Mouse (Mus musculus): ENCODE results near the gene Notch2. TPM values are rescaled to one million over a fixed set of nuclear protein-coding genes. Genes with fewer than 3 reads are reported as not detected.

Notch2 gene
- polyA plus RNA-seq, 1 experiment from 2014 or later = 35.7 TPM

- no peak for ATAC-seq (ENCODE audit: low read depth)
- Histone ChIP-seq H3K9me3 (ENCODE audit: control insufficient read depth, low read length) (no peaks in the 10 kb centered on the region), H3K9ac (ENCODE audit: low read length) (no peak overlapping the region), H3K4me1 (replicated peaks; ENCODE audit: control insufficient read depth, insufficient read depth, low read length) (peaks cover 57% of the 10 kb centered on the region), H3K27me3 (ENCODE audit: control insufficient read depth, insufficient read depth, low read depth, low read length) (no peaks in the 10 kb centered on the region), H3K36me3 (ENCODE audit: control insufficient read depth, insufficient read depth, low read length) (no peaks in the 10 kb centered on the region), H3K27ac (ENCODE audit: low read length) (no peak overlapping the region), H3K4me2 (ENCODE audit: low read depth, low read length) (no peak overlapping the region), H3K4me3 (ENCODE audit: low read length) (no peak overlapping the region)
- 75% methylated on average over 3 of the region's 3 CpGs for WGBS
These were observed 18.9 kb downstream of the Notch2 start for GRCm38 (mm10) chr3:98032191-98032590.

DNA sequence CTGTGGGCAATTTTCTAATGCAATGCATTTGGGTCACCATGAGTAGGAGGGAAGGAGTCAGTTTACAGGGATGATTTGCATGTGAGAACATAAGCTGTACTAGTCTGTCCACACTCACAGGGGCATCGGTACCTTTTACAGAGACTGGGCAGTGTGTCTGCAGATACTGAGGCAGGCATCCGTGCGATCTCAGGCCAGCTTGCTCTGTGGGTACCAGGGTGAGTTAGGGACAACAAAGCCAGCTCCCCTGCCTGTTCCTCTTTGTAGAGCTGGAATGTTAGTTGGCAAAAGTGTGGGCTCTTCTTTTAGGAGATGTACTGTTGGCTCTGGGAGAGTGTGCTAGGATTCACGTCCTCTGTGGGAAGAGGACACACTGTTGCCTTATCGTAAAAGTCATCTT lies 19.6 kb downstream of the Notch2 start:
- H3K27ac ChIP-seq (ENCODE audit: low read length) = no peak overlapping the region
- ATAC-seq (ENCODE audit: low read depth) = no peak
- no peak overlapping the region for H3K9ac ChIP-seq (ENCODE audit: low read length)
- H3K27me3 ChIP-seq (ENCODE audit: control insufficient read depth, insufficient read depth, low read depth, low read length) = no peaks in the 10 kb centered on the region
- no peaks in the 10 kb centered on the region for H3K9me3 ChIP-seq (ENCODE audit: control insufficient read depth, low read length)
- H3K4me1 ChIP-seq (replicated peaks; ENCODE audit: control insufficient read depth, insufficient read depth, low read length) = peaks cover 59% of the 10 kb centered on the region
- H3K4me3 ChIP-seq (ENCODE audit: low read length) = no peak overlapping the region
- 64% methylated on average over 5 of the region's 5 CpGs for WGBS
- H3K4me2 ChIP-seq (ENCODE audit: low read depth, low read length) = no peak overlapping the region
- no peaks in the 10 kb centered on the region for H3K36me3 ChIP-seq (ENCODE audit: control insufficient read depth, insufficient read depth, low read length)

- no peaks in the 10 kb centered on the region for H3K36me3 ChIP-seq (ENCODE audit: control insufficient read depth, insufficient read depth, low read length)
- H3K9me3 ChIP-seq (ENCODE audit: control insufficient read depth, low read length) = no peaks in the 10 kb centered on the region
- ATAC-seq (ENCODE audit: low read depth) = no peak
- no peak overlapping the region for H3K27ac ChIP-seq (ENCODE audit: low read length)
- no peak overlapping the region for H3K4me3 ChIP-seq (ENCODE audit: low read length)
- 51% methylated on average over 15 of the region's 15 CpGs for WGBS
- H3K4me1 ChIP-seq (replicated peaks; ENCODE audit: control insufficient read depth, insufficient read depth, low read length) = peaks cover 65% of the 10 kb centered on the region
- no peak overlapping the region for H3K9ac ChIP-seq (ENCODE audit: low read length)
- no peak overlapping the region for H3K4me2 ChIP-seq (ENCODE audit: low read depth, low read length)
- no peaks in the 10 kb centered on the region for H3K27me3 ChIP-seq (ENCODE audit: control insufficient read depth, insufficient read depth, low read depth, low read length)
These were observed 21.6 kb downstream of the Notch2 start for GRCm38 (mm10) chr3:98034622-98035593.

- no peaks in the 10 kb centered on the region for H3K36me3 ChIP-seq (ENCODE audit: control insufficient read depth, insufficient read depth, low read length)
- H3K27me3 ChIP-seq (ENCODE audit: control insufficient read depth, insufficient read depth, low read depth, low read length) = no peaks in the 10 kb centered on the region
- H3K4me1 ChIP-seq (replicated peaks; ENCODE audit: control insufficient read depth, insufficient read depth, low read length) = peaks cover 65% of the 10 kb centered on the region
- no peak overlapping the region for H3K27ac ChIP-seq (ENCODE audit: low read length)
- 33% methylated on average over 6 of the region's 6 CpGs for WGBS
- no peak overlapping the region for H3K9ac ChIP-seq (ENCODE audit: low read length)
- ATAC-seq (ENCODE audit: low read depth) = peak; percentile 76
- no peaks in the 10 kb centered on the region; the same call in 1 of the 2 replicates for H3K9me3 ChIP-seq (ENCODE audit: control insufficient read depth, low read length)
- H3K4me2 ChIP-seq (ENCODE audit: low read depth, low read length) = no peak overlapping the region
- no peak overlapping the region for H3K4me3 ChIP-seq (ENCODE audit: low read length)
These were observed 22.8 kb downstream of the Notch2 start for GRCm38 (mm10) chr3:98036161-98036560.

DNA sequence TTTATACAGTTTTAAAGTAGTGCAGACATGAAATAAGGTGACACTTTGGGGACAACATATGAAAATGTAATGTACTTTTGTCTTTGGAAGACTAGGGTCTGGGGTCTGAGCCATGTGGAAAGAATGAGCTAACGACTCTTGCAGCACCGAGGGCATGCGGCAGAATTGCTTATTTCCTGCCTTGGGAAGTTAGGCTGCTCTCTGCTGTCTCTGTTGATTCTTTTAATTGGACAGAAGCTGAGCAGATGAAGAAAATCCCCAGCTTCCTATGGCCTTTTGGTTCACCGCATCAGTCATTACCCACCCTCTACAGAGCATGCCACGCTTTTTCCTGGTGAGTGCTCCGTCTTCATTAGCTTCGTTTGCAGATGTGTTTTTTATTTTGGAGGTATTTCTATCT lies 23.8 kb downstream of the Notch2 start:
- peaks cover 62% of the 10 kb centered on the region for H3K4me1 ChIP-seq (replicated peaks; ENCODE audit: control insufficient read depth, insufficient read depth, low read length)

DNA sequence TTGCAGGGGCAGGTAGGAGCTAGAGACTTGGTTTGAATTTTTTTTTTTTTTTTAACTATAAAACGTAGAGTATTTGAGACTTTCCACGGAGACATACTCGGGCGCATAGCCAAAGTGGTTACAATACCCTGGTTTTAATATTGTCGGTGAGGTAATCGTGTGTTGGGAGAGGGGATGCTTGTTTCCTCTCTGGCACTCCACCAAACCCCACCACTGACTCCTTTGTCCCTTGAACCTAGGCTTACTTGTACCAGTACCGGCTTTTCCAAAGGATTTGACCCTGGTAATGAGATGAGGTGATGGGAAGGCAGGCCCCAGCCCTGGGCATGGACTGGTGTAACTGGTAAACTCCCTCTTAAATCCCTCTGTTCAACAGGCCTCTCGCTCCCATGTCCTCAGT lies 25.3 kb downstream of the Notch2 start:
- H3K4me2 ChIP-seq (ENCODE audit: low read depth, low read length) = no peak overlapping the region
- ATAC-seq (ENCODE audit: low read depth) = no peak
- WGBS = 41% methylated on average over 8 of the region's 8 CpGs
- H3K36me3 ChIP-seq (ENCODE audit: control insufficient read depth, insufficient read depth, low read length) = no peaks in the 10 kb centered on the region
- no peak overlapping the region for H3K9ac ChIP-seq (ENCODE audit: low read length)
- H3K9me3 ChIP-seq (ENCODE audit: control insufficient read depth, low read length) = no peaks in the 10 kb centered on the region; the same call in 1 of the 2 replicates
- no peak overlapping the region for H3K4me3 ChIP-seq (ENCODE audit: low read length)
- peaks cover 70% of the 10 kb centered on the region for H3K4me1 ChIP-seq (replicated peaks; ENCODE audit: control insufficient read depth, insufficient read depth, low read length)
- peak overlapping the region; percentile 36; the same call in 1 of the 2 replicates for H3K27ac ChIP-seq (ENCODE audit: low read length)
- H3K27me3 ChIP-seq (ENCODE audit: control insufficient read depth, insufficient read depth, low read depth, low read length) = no peaks in the 10 kb centered on the region

More for the DNA sequence above, 23.8 kb downstream of the Notch2 start:
- no peak for ATAC-seq (ENCODE audit: low read depth)
- Histone ChIP-seq H3K27ac (ENCODE audit: low read length) (no peak overlapping the region; the same call in 1 of the 2 replicates), H3K36me3 (ENCODE audit: control insufficient read depth, insufficient read depth, low read length) (no peaks in the 10 kb centered on the region), H3K27me3 (ENCODE audit: control insufficient read depth, insufficient read depth, low read depth, low read length) (no peaks in the 10 kb centered on the region), H3K9ac (ENCODE audit: low read length) (no peak overlapping the region), H3K4me2 (ENCODE audit: low read depth, low read length) (no peak overlapping the region), H3K4me3 (ENCODE audit: low read length) (no peak overlapping the region), H3K9me3 (ENCODE audit: control insufficient read depth, low read length) (no peaks in the 10 kb centered on the region; the same call in 1 of the 2 replicates)
- 68% methylated on average over 7 of the region's 7 CpGs for WGBS

GRCm38 (mm10) chr3:98039223-98039622 lies 25.9 kb downstream of the Notch2 start:
- WGBS = 38% methylated on average over 4 of the region's 5 CpGs
- Histone ChIP-seq H3K4me1 (replicated peaks; ENCODE audit: control insufficient read depth, insufficient read depth, low read length) (peaks cover 75% of the 10 kb centered on the region), H3K27ac (ENCODE audit: low read length) (peak overlapping the region; percentile 33; the same call in 1 of the 2 replicates), H3K36me3 (ENCODE audit: control insufficient read depth, insufficient read depth, low read length) (no peaks in the 10 kb centered on the region), H3K9ac (ENCODE audit: low read length) (no peak overlapping the region), H3K4me2 (ENCODE audit: low read depth, low read length) (no peak overlapping the region), H3K9me3 (ENCODE audit: control insufficient read depth, low read length) (no peaks in the 10 kb centered on the region; the same call in 1 of the 2 replicates), H3K27me3 (ENCODE audit: control insufficient read depth, insufficient read depth, low read depth, low read length) (no peaks in the 10 kb centered on the region), H3K4me3 (ENCODE audit: low read length) (no peak overlapping the region)
- no peak for ATAC-seq (ENCODE audit: low read depth)

- 0 out of 2 replicates have a peak, but pooled peaks have one; percentile 11 for ATAC-seq (ENCODE audit: low read depth)
- peak overlapping the region; percentile 33 for H3K27ac ChIP-seq (ENCODE audit: low read length)
- H3K27me3 ChIP-seq (ENCODE audit: control insufficient read depth, insufficient read depth, low read depth, low read length) = no peaks in the 10 kb centered on the region
- no peak overlapping the region for H3K4me2 ChIP-seq (ENCODE audit: low read depth, low read length)
- H3K36me3 ChIP-seq (ENCODE audit: control insufficient read depth, insufficient read depth, low read length) = no peaks in the 10 kb centered on the region
- H3K4me3 ChIP-seq (ENCODE audit: low read length) = no peak overlapping the region
- peaks cover 77% of the 10 kb centered on the region for H3K4me1 ChIP-seq (replicated peaks; ENCODE audit: control insufficient read depth, insufficient read depth, low read length)
- 38% methylated on average over 16 of the region's 16 CpGs for WGBS
- H3K9me3 ChIP-seq (ENCODE audit: control insufficient read depth, low read length) = no peaks in the 10 kb centered on the region; the same call in 1 of the 2 replicates
- H3K9ac ChIP-seq (ENCODE audit: low read length) = peak overlapping the region; percentile 17; the same call in 1 of the 2 replicates
These were observed 26.5 kb downstream of the Notch2 start for GRCm38 (mm10) chr3:98039666-98040456.

GRCm38 (mm10) chr3:98040836-98041235 lies 27.5 kb downstream of the Notch2 start:
- WGBS = 74% methylated on average over 6 of the region's 6 CpGs
- Histone ChIP-seq H3K4me3 (ENCODE audit: low read length) (no peak overlapping the region), H3K4me1 (replicated peaks; ENCODE audit: control insufficient read depth, insufficient read depth, low read length) (peaks cover 72% of the 10 kb centered on the region), H3K9me3 (ENCODE audit: control insufficient read depth, low read length) (no peaks in the 10 kb centered on the region; the same call in 1 of the 2 replicates), H3K9ac (ENCODE audit: low read length) (no peak overlapping the region), H3K4me2 (ENCODE audit: low read depth, low read length) (no peak overlapping the region), H3K27me3 (ENCODE audit: control insufficient read depth, insufficient read depth, low read depth, low read length) (no peaks in the 10 kb centered on the region), H3K27ac (ENCODE audit: low read length) (no peak overlapping the region), H3K36me3 (ENCODE audit: control insufficient read depth, insufficient read depth, low read length) (no peaks in the 10 kb centered on the region)
- no peak for ATAC-seq (ENCODE audit: low read depth)

Measured in lung, embryonic 16.5 days (tissue).